Mouse (Mus musculus) forebrain, embryonic 12.5 days (tissue): ENCODE results near the gene Gpr35. TPM values are rescaled to one million over a fixed set of nuclear protein-coding genes. Genes with fewer than 3 reads are reported as not detected.

ENCODE experiments used
- ATAC-seq: fragments of 200-750 bp; cut with Nextera tagmentation; 2 replicates; pipeline ENCODE4 v1.8.0; 2017; ENCODE audit warnings: moderate TSS enrichment; ENCODE audit not compliant: low FRiP score
- H3K27ac ChIP-seq: fragments of 300-500 bp; sonication (generic); 2 replicates; pipeline ENCODE4 v1.5.1; 2016; ENCODE audit warnings: mild to moderate bottlenecking
- H3K27me3 ChIP-seq: fragments of 300-500 bp; sonication (generic); 2 replicates; pipeline ENCODE4 v1.6.1; 2016; ENCODE audit warnings: mild to moderate bottlenecking
- H3K36me3 ChIP-seq: fragments of 300-500 bp; sonication (generic); replicated peaks from 2 replicates; pipeline ENCODE4 v1.6.1; 2016; ENCODE audit warnings: mild to moderate bottlenecking
- H3K4me1 ChIP-seq: fragments of 300-500 bp; sonication (generic); 2 replicates; pipeline ENCODE4 v1.6.1; 2016
- H3K4me2 ChIP-seq: fragments of 300-500 bp; sonication (generic); 2 replicates; pipeline ENCODE4 v1.6.1; 2016; ENCODE audit warnings: mild to moderate bottlenecking, moderate library complexity
- H3K4me3 ChIP-seq: fragments of 300-500 bp; sonication (generic); replicated peaks from 2 replicates; pipeline ENCODE4 v1.5.1; 2016; ENCODE audit warnings: mild to moderate bottlenecking
- H3K9ac ChIP-seq: fragments of 300-500 bp; sonication (generic); 2 replicates; pipeline ENCODE4 v1.6.1; 2016; ENCODE audit warnings: mild to moderate bottlenecking
- H3K9me3 ChIP-seq: fragments of 300-500 bp; sonication (generic); 2 replicates; pipeline ENCODE4 v1.6.1; 2016
- WGBS: fragments of 180-500 bp; shearing (Covaris S2); methylation state at CpG from one replicate; pipeline ENCODE4 v1.1.7; 2016; 5-methylcytosine and 5-hydroxymethylcytosine counted together
- polyA plus RNA-seq: library from polyadenylated mRNA; unstranded; fragments of >200 nt; fragmentation: Nextera tagmentation; extraction: Ambion mirVana; gene quantifications from 2 replicates; pipeline ENCODE4 v1.2.1, GENCODE M21; 2016

The Gpr35 gene
- polyA plus RNA-seq, 1 experiment from 2014 or later = 0.63 TPM

DNA sequence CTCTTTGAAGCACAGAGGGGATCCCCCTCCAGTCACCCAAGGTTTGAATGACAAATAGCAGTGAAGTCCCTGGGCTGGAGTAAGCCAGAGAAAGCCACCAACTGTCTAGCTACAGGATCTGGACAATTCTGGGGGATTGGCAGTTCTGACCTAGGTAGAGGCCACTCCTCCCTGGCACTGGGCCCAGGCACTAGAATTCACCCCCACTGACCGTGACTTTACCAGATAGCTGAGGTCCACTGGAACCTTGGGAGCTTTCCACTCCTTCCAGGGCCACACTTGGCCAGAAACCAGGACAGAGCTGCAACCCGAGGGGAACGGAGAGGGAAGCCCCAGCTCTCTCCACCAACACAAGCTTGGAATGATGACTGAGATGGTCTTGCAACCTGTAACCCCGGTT is 58.5 kb downstream of the Gpr35 start:
- H3K27ac ChIP-seq = no peak overlapping the region
- no peaks in the 10 kb centered on the region for H3K9me3 ChIP-seq
- no peak overlapping the region for H3K4me2 ChIP-seq
- WGBS = 84% methylated on average over 4 of the region's 4 CpGs
- no peaks in the 10 kb centered on the region for H3K36me3 ChIP-seq
- no peak overlapping the region for H3K9ac ChIP-seq
- H3K4me1 ChIP-seq = no peaks in the 10 kb centered on the region
- no peak for ATAC-seq
- H3K27me3 ChIP-seq = no peaks in the 10 kb centered on the region
- no peak overlapping the region for H3K4me3 ChIP-seq

DNA sequence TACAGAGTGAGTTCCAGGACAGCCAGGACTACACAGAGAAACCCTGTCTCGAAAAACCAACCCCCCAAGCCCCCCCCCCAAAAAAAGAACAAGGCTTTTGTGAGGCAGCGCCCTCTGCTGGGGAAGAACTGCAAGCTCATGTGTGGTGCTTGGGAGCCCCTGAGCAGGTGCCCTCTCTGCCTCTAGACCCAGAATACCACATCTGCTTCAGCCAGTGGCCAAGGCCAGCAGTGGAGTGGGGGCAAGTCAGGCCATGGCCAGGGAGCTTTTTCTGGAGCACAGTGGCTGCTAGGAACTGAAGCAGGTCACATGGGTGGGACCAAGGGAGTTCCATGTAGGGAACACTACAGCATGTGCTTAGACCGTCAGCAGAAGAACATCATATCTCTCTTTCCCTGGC is 60.1 kb downstream of the Gpr35 start:
- WGBS = 38% methylated on average over 3 of the region's 3 CpGs
- no peak overlapping the region for H3K4me3 ChIP-seq
- H3K4me2 ChIP-seq = no peak overlapping the region
- H3K27ac ChIP-seq = no peak overlapping the region
- no peaks in the 10 kb centered on the region for H3K9me3 ChIP-seq
- no peak overlapping the region for H3K9ac ChIP-seq
- peaks cover 3% of the 10 kb centered on the region; the same call in 1 of the 2 replicates for H3K36me3 ChIP-seq
- no peaks in the 10 kb centered on the region for H3K4me1 ChIP-seq
- H3K27me3 ChIP-seq = no peaks in the 10 kb centered on the region
- ATAC-seq = no peak

DNA sequence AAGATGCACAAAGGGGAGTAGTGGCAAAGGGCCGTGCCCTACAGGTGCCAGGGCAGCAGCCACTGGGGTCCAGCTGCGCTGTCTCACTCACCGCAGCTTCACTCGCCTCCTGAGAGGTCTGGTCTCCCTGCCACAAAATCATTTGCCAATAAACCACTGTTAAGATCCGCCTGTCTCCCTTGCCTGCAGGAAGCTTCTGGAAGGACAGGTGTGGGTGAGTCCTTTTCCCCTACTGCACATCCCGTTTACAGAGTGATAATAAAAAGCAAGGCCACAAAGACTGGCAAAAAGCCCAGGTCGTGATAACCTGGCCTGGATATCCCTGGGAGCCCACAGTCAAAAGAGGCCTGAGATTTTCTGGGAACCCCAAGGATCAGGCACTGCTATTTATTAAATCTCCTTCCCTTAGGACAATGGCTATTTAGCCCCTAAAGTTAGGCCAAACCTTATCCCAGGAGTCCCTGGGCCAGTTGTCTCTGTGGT is 61.5 kb downstream of the Gpr35 start:
- ATAC-seq = no peak
- Histone ChIP-seq H3K27me3 (no peaks in the 10 kb centered on the region), H3K4me1 (no peaks in the 10 kb centered on the region), H3K9ac (no peak overlapping the region), H3K9me3 (no peaks in the 10 kb centered on the region), H3K36me3 (peaks cover 11% of the 10 kb centered on the region), H3K4me2 (no peak overlapping the region), H3K27ac (no peak overlapping the region), H3K4me3 (no peak overlapping the region)
- 82% methylated on average over 7 of the region's 7 CpGs for WGBS

DNA sequence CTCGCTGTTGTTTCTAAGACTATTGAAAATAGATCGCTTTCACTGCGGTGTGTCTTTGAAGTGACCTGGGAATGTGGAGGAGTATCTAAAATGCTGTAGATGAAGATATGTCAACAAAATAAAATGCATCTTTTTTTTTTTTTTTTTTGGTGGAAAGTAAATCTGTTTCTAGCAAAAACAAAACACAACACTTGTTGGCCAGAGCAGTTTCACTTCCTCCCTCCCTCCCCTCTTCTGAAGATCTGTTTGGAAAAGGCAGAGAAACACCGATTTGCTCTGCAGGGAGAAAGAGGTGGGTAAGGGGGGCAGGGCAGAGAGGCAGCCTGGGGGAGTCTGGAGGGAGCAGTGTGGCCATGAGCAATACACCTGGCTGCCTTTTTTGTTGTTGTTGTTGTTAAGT is 62.7 kb downstream of the Gpr35 start:
- 79% methylated on average over 4 of the region's 4 CpGs for WGBS
- H3K27ac ChIP-seq = no peak overlapping the region

DNA sequence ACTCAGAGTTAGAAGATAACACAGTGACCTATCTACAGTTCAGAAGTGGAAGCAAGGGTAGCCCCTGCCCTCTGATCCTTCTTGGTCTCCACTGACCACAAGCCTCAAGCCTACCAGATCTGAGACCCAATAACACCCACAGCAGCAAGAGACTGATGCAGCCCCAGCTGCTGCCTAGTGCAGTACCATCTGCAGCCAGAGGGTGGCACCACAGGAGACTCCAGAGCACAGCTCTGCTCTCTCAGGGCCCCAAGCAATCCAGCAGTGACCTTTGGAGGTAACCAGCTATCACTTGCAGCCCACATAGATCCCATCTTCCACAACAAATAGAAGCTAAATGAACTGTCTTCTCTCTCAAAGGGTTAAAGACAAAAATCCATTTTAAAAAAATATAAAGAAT is 63.8 kb downstream of the Gpr35 start:
- no peak overlapping the region for H3K4me3 ChIP-seq
- no peaks in the 10 kb centered on the region for H3K4me1 ChIP-seq
- H3K4me2 ChIP-seq = no peak overlapping the region
- peak; percentile 56; the same call in 1 of the 2 replicates for ATAC-seq
- H3K27me3 ChIP-seq = no peaks in the 10 kb centered on the region
- H3K27ac ChIP-seq = no peak overlapping the region
- peaks cover 34% of the 10 kb centered on the region for H3K36me3 ChIP-seq
- no peak overlapping the region for H3K9ac ChIP-seq
- H3K9me3 ChIP-seq = no peaks in the 10 kb centered on the region

More for the DNA sequence above, 62.7 kb downstream of the Gpr35 start:
- Histone ChIP-seq H3K9me3 (no peaks in the 10 kb centered on the region), H3K9ac (no peak overlapping the region), H3K36me3 (peaks cover 23% of the 10 kb centered on the region), H3K4me2 (no peak overlapping the region), H3K27me3 (no peaks in the 10 kb centered on the region), H3K4me3 (no peak overlapping the region), H3K4me1 (no peaks in the 10 kb centered on the region)
- no peak for ATAC-seq

DNA sequence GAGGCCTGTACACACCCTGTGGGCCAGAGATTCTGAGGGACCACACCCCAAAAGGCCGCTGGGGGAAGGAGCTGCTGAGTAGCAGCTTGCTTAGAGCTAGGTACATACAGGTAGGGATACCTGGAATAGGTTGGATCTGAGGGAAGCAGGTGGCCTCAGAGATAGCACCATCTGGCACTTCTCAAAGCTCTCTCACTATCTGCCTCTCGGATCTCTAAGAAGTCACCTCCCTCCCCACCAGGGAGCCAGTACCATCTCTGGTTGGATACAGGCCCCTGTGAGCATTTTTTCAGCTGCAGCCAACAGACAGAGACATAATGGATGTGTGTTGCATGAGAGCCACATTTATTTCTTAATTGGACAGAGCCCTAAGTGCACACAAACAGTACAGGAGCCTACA is 64.5 kb downstream of the Gpr35 start:
- 66% methylated on average over 2 of the region's 2 CpGs for WGBS
- no peak for ATAC-seq
- H3K27ac ChIP-seq = peak overlapping the region; percentile 20; the same call in 1 of the 2 replicates

DNA sequence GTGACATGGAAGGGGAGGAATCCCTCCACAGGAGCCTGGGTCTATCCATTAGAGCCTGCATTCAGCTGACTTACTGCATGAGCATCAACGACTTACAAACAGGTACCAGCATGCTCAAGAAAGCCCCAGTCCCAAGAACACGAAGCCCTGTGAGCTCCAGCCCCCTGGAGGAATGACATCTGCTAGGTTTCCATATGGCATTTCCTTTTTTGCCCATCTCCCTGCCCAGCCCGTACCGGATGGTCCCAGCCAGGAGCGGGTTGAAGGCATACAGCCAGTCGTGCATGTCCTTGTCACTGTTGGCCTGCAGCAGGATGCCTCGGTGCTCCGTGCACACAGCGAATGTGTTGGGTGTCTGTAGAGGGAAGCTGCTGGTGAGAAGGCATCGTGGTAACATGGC is 68.1 kb downstream of the Gpr35 start:
- H3K27ac ChIP-seq = no peak overlapping the region
- H3K27me3 ChIP-seq = no peaks in the 10 kb centered on the region
- no peaks in the 10 kb centered on the region for H3K9me3 ChIP-seq
- H3K4me2 ChIP-seq = no peak overlapping the region
- H3K9ac ChIP-seq = no peak overlapping the region
- no peak for ATAC-seq
- peaks cover 77% of the 10 kb centered on the region for H3K36me3 ChIP-seq
- no peaks in the 10 kb centered on the region for H3K4me1 ChIP-seq
- WGBS = 95% methylated on average over 10 of the region's 10 CpGs
- no peak overlapping the region for H3K4me3 ChIP-seq

More for the DNA sequence above, 64.5 kb downstream of the Gpr35 start:
- Histone ChIP-seq H3K4me3 (no peak overlapping the region), H3K36me3 (peaks cover 41% of the 10 kb centered on the region), H3K4me1 (no peaks in the 10 kb centered on the region), H3K4me2 (no peak overlapping the region), H3K9me3 (no peaks in the 10 kb centered on the region), H3K27me3 (no peaks in the 10 kb centered on the region), H3K9ac (no peak overlapping the region)

DNA sequence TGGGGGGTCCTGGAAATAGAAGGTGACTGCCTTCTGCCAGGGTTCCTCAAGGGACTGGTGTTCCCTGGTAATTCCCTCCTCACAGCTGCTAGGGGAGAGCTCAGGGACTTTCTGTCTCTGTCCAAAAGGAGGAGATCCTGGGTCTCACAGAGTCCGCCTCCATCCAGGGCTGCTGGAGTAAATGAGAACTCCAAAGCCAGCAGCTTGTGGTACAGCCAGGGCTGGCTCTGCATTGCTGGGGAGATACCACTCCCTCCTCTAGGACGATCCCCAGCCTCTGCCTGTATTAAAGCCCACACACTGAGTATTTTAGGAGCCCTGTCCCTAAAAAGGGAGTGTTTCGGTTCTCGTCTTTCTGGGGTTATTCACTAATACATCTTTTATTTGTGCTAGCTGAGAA is 69.9 kb downstream of the Gpr35 start:
- no peak overlapping the region for H3K27ac ChIP-seq
- H3K4me2 ChIP-seq = no peak overlapping the region
- 91% methylated on average over 4 of the region's 4 CpGs for WGBS
- H3K9me3 ChIP-seq = no peaks in the 10 kb centered on the region
- no peak overlapping the region for H3K4me3 ChIP-seq
- H3K36me3 ChIP-seq = peaks cover 93% of the 10 kb centered on the region
- no peaks in the 10 kb centered on the region for H3K4me1 ChIP-seq
- H3K9ac ChIP-seq = no peak overlapping the region
- no peaks in the 10 kb centered on the region for H3K27me3 ChIP-seq
- ATAC-seq = no peak

DNA sequence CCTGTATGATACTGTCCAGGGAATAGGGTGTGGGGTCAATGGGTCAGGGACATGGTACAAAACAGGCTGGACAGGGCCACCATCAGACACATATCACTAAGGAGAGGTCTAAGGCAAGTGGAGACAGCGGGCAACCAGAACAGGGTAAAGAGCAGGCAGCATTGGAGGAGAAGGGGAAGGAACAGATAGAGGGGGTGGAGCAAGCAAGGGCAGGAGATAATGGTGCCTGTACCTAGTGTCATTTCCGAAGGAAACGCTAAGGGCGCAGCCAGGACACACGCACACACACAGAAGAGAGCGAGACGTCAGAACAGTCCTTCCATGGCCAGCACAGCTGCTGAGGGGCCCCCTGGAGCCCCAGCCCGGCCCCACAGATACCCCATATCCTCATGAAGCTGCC is 75.9 kb downstream of the Gpr35 start:
- WGBS = 95% methylated on average over 8 of the region's 8 CpGs
- H3K9ac ChIP-seq = no peak overlapping the region

DNA sequence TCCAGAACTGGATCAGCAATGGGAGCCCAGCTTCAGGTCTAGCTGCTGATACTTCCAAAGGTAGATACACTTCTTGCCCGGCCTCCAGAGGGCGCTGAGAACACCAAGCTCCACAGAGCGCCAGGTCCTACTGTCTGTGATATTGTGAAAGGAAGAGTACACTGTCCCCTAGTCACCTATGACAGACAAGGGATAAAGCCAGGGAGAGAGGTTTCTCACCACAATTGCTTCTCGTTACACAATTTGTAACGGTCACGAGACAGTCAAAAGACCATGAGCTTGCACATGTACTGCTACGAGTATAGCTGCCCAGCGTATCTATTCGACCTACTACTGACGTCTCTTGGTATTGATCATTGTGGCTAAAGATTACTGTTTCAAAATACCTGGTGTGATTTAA is 78.7 kb downstream of the Gpr35 start:
- Histone ChIP-seq H3K36me3 (peaks cover 80% of the 10 kb centered on the region), H3K9me3 (no peaks in the 10 kb centered on the region), H3K4me3 (no peak overlapping the region), H3K27ac (no peak overlapping the region), H3K27me3 (no peaks in the 10 kb centered on the region), H3K4me2 (no peak overlapping the region), H3K4me1 (no peaks in the 10 kb centered on the region), H3K9ac (no peak overlapping the region)
- ATAC-seq = no peak
- 96% methylated on average over 10 of the region's 10 CpGs for WGBS

More for the DNA sequence above, 75.9 kb downstream of the Gpr35 start:
- peaks cover 86% of the 10 kb centered on the region for H3K36me3 ChIP-seq
- no peak overlapping the region for H3K4me3 ChIP-seq
- ATAC-seq = no peak
- no peaks in the 10 kb centered on the region for H3K9me3 ChIP-seq
- H3K4me1 ChIP-seq = no peaks in the 10 kb centered on the region
- H3K4me2 ChIP-seq = no peak overlapping the region
- no peaks in the 10 kb centered on the region for H3K27me3 ChIP-seq
- no peak overlapping the region for H3K27ac ChIP-seq

DNA sequence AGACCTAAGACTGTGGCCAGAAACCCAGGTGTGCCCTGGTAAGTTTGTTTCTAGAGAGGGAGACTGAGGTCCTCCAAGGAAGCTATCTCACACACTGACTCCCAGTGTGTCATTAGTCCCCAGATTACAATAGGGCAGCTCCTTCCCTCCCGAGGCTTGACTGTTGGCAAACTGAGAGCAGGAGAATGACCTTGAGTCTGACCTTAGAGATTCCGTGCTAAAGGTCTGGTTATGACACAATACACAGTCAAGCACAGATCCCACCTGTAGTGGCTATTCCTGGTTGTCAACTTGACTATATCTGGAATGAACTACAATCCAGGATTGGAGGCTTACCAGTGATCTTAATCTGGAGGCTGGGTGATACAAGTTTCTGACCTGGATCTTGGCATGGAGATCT is 79.4 kb downstream of the Gpr35 start:
- Histone ChIP-seq H3K27me3 (no peaks in the 10 kb centered on the region), H3K9ac (no peak overlapping the region), H3K4me1 (no peaks in the 10 kb centered on the region), H3K27ac (no peak overlapping the region), H3K9me3 (no peaks in the 10 kb centered on the region), H3K4me3 (no peak overlapping the region), H3K4me2 (no peak overlapping the region), H3K36me3 (peaks cover 80% of the 10 kb centered on the region)
- no peak for ATAC-seq
- 88% methylated on average over 2 of the region's 2 CpGs for WGBS

DNA sequence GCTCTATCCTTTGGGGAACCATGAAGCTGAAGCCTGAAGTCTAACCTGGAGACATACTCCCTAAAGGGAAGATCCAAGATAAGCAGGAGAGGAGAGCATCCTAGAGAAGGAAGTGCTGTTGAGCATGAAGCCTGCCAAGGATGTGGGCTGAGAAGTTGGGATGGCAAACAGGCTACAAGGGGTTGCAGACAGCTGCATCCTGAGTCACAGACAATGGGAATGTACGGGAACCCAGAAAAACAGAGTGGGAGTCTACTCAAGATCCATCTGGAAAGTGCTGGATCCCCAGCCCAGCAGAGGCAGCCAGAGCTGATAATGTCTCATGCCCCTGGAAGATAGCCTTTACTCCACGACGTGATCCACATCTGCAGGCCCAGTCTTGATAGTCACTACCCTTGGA is 80.5 kb downstream of the Gpr35 start:
- Histone ChIP-seq H3K4me3 (no peak overlapping the region), H3K4me2 (no peak overlapping the region), H3K9ac (no peak overlapping the region), H3K27me3 (no peaks in the 10 kb centered on the region), H3K4me1 (no peaks in the 10 kb centered on the region), H3K27ac (no peak overlapping the region), H3K9me3 (no peaks in the 10 kb centered on the region), H3K36me3 (peaks cover 83% of the 10 kb centered on the region)
- no peak for ATAC-seq
- WGBS = 93% methylated on average over 3 of the region's 3 CpGs

DNA sequence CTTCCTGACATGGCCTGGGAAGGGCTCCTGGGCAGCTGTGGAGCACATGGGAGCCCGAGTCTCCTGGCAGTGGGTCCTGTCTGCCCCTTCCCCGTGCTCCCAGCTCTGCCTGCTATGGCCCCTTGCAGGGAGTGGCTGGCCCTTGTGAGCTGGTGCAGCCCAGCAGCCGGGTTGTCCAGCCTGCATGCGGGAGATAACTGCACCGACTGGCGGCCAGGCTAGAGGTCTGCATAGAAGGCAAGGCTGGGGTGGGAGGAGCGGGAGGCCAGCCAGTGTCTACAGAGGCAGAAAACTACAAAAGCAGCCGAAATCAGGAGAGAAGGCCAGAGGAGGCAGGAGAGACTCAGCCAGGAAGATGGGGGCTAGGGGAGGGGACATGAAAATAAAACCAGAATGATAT is 83.3 kb downstream of the Gpr35 start:
- Histone ChIP-seq H3K4me3 (no peak overlapping the region), H3K4me2 (no peak overlapping the region), H3K4me1 (no peaks in the 10 kb centered on the region), H3K36me3 (peaks cover 85% of the 10 kb centered on the region), H3K9me3 (no peaks in the 10 kb centered on the region), H3K27ac (no peak overlapping the region), H3K27me3 (no peaks in the 10 kb centered on the region), H3K9ac (no peak overlapping the region)
- no peak for ATAC-seq
- WGBS = 66% methylated on average over 8 of the region's 8 CpGs
